Mouse (Mus musculus): ENCODE measurements around the gene Sorbs1. TPM values are rescaled to one million over a fixed set of nuclear protein-coding genes. Genes with fewer than 3 reads are reported as not detected.

The Sorbs1 gene
- polyA plus RNA-seq, 1 experiment from 2014 or later = 84.6 TPM

DNA sequence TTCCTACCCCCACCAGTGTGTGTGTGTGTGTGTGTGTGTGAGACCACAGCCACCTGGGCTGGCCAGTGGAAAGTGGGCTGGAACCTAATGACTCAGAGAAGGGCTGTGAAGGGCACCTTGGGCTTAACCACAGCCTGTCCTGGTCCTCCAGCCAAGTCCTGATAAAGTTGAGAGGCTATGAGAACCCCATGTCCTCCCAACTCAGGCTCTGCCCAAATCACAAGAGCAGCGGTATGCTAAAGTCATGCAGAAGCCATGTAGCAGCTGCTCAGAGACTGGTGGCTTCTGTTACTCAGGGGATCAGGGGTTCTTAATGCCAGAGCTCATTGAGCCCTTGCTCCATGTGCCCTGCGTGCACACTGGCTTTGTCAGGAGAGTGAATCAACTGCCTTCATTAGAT, 145.1 kb downstream of the Sorbs1 start:
- Histone ChIP-seq H3K27me3 (ENCODE audit: control insufficient read depth, insufficient read depth, low read depth, low read length) (no peaks in the 10 kb centered on the region), H3K9me3 (replicated peaks; ENCODE audit: control insufficient read depth, low read length, poor library complexity, severe bottlenecking) (no peaks in the 10 kb centered on the region), H3K9ac (ENCODE audit: low read depth, low read length) (no peak overlapping the region), H3K4me2 (ENCODE audit: low read length) (no peak overlapping the region), H3K36me3 (ENCODE audit: control insufficient read depth, insufficient read depth, low read length) (peaks cover 20% of the 10 kb centered on the region), H3K4me3 (ENCODE audit: low read depth, low read length) (no peak overlapping the region), H3K4me1 (ENCODE audit: control insufficient read depth, insufficient read depth, low read length) (peaks cover 4% of the 10 kb centered on the region; the same call in 1 of the 2 replicates), H3K27ac (ENCODE audit: low read length) (no peak overlapping the region)
- 94% methylated on average over 2 of the region's 2 CpGs for WGBS
- ATAC-seq = no peak

GRCm38 (mm10) chr19:40366163-40366941, 147.2 kb downstream of the Sorbs1 start:
- WGBS = 23% methylated on average over 11 of the region's 11 CpGs
- no peak overlapping the region for H3K27ac ChIP-seq (ENCODE audit: low read length)
- no peak overlapping the region for H3K4me3 ChIP-seq (ENCODE audit: low read depth, low read length)
- ATAC-seq = 0 out of 2 replicates have a peak, but pooled peaks have one; percentile 17
- no peaks in the 10 kb centered on the region for H3K9me3 ChIP-seq (replicated peaks; ENCODE audit: control insufficient read depth, low read length, poor library complexity, severe bottlenecking)
- H3K36me3 ChIP-seq (ENCODE audit: control insufficient read depth, insufficient read depth, low read length) = peaks cover 27% of the 10 kb centered on the region
- H3K9ac ChIP-seq (ENCODE audit: low read depth, low read length) = no peak overlapping the region
- no peak overlapping the region for H3K4me2 ChIP-seq (ENCODE audit: low read length)
- H3K4me1 ChIP-seq (ENCODE audit: control insufficient read depth, insufficient read depth, low read length) = peaks cover 4% of the 10 kb centered on the region; the same call in 1 of the 2 replicates
- H3K27me3 ChIP-seq (ENCODE audit: control insufficient read depth, insufficient read depth, low read depth, low read length) = no peaks in the 10 kb centered on the region

DNA sequence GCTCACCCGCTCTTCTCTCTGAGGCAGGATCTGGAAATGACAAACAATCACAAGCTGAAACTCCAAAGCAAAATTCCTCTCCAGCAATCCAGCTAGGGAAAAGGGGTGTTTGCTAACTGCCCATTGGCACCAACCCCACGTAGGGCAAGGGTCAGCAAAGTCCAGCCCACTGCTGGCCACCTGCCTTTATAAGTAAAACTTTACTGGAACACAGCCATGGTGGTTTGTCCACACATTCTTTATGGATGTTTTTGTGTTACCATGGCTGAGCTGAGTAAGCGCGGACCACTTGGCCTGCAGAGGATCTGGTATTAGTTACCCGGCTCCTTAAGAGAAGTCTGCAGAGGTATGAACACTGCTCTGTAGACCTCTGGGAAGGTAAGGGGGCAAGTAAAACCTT, 148.4 kb downstream of the Sorbs1 start:
- H3K27me3 ChIP-seq (ENCODE audit: control insufficient read depth, insufficient read depth, low read depth, low read length) = no peaks in the 10 kb centered on the region
- H3K4me1 ChIP-seq (ENCODE audit: control insufficient read depth, insufficient read depth, low read length) = peaks cover 4% of the 10 kb centered on the region; the same call in 1 of the 2 replicates
- no peak overlapping the region for H3K9ac ChIP-seq (ENCODE audit: low read depth, low read length)
- WGBS = 71% methylated on average over 5 of the region's 5 CpGs
- no peak for ATAC-seq
- H3K36me3 ChIP-seq (ENCODE audit: control insufficient read depth, insufficient read depth, low read length) = peaks cover 27% of the 10 kb centered on the region
- no peak overlapping the region for H3K4me2 ChIP-seq (ENCODE audit: low read length)
- H3K9me3 ChIP-seq (replicated peaks; ENCODE audit: control insufficient read depth, low read length, poor library complexity, severe bottlenecking) = no peaks in the 10 kb centered on the region
- no peak overlapping the region for H3K27ac ChIP-seq (ENCODE audit: low read length)
- no peak overlapping the region for H3K4me3 ChIP-seq (ENCODE audit: low read depth, low read length)

DNA sequence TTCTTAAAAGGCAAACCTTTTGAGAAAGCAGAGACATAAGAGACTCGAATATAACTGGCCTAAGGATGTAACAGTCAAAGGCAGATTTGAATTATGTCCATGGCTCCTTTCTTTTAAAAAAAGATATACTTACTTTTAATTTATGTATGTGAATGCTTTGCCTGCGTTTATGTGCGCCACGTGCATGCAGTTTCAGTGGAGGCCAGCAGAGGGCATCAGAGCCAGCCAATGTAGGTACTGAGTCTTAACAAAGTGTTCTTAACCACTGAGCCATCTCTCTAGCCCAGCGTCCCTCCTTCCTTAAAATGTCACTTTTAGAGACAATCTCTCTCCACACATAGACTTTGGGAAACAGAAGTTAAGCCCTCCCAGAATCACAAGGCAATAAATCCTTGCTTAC, 150.1 kb downstream of the Sorbs1 start:
- H3K36me3 ChIP-seq (ENCODE audit: control insufficient read depth, insufficient read depth, low read length) = peaks cover 24% of the 10 kb centered on the region
- H3K4me1 ChIP-seq (ENCODE audit: control insufficient read depth, insufficient read depth, low read length) = peaks cover 4% of the 10 kb centered on the region; the same call in 1 of the 2 replicates
- 98% methylated on average over 5 of the region's 5 CpGs for WGBS
- ATAC-seq = no peak
- no peak overlapping the region for H3K4me2 ChIP-seq (ENCODE audit: low read length)
- no peak overlapping the region for H3K27ac ChIP-seq (ENCODE audit: low read length)
- H3K27me3 ChIP-seq (ENCODE audit: control insufficient read depth, insufficient read depth, low read depth, low read length) = no peaks in the 10 kb centered on the region
- no peak overlapping the region for H3K4me3 ChIP-seq (ENCODE audit: low read depth, low read length)
- no peaks in the 10 kb centered on the region for H3K9me3 ChIP-seq (replicated peaks; ENCODE audit: control insufficient read depth, low read length, poor library complexity, severe bottlenecking)
- no peak overlapping the region for H3K9ac ChIP-seq (ENCODE audit: low read depth, low read length)

GRCm38 (mm10) chr19:40362203-40362865, 151.2 kb downstream of the Sorbs1 start:
- no peak for ATAC-seq
- H3K27ac ChIP-seq (ENCODE audit: low read length) = no peak overlapping the region
- H3K4me3 ChIP-seq (ENCODE audit: low read depth, low read length) = no peak overlapping the region
- peaks cover 24% of the 10 kb centered on the region for H3K36me3 ChIP-seq (ENCODE audit: control insufficient read depth, insufficient read depth, low read length)
- no peak overlapping the region for H3K9ac ChIP-seq (ENCODE audit: low read depth, low read length)
- WGBS = 67% methylated on average over 12 of the region's 12 CpGs
- peaks cover 4% of the 10 kb centered on the region; the same call in 1 of the 2 replicates for H3K4me1 ChIP-seq (ENCODE audit: control insufficient read depth, insufficient read depth, low read length)
- no peaks in the 10 kb centered on the region for H3K27me3 ChIP-seq (ENCODE audit: control insufficient read depth, insufficient read depth, low read depth, low read length)
- no peaks in the 10 kb centered on the region for H3K9me3 ChIP-seq (replicated peaks; ENCODE audit: control insufficient read depth, low read length, poor library complexity, severe bottlenecking)
- no peak overlapping the region for H3K4me2 ChIP-seq (ENCODE audit: low read length)

- ATAC-seq = no peak
- no peaks in the 10 kb centered on the region for H3K27me3 ChIP-seq (ENCODE audit: control insufficient read depth, insufficient read depth, low read depth, low read length)
- no peak overlapping the region for H3K4me2 ChIP-seq (ENCODE audit: low read length)
- H3K36me3 ChIP-seq (ENCODE audit: control insufficient read depth, insufficient read depth, low read length) = peaks cover 23% of the 10 kb centered on the region
- WGBS = 90% methylated on average over 5 of the region's 5 CpGs
- H3K27ac ChIP-seq (ENCODE audit: low read length) = no peak overlapping the region
- H3K4me1 ChIP-seq (ENCODE audit: control insufficient read depth, insufficient read depth, low read length) = no peaks in the 10 kb centered on the region
- no peak overlapping the region for H3K4me3 ChIP-seq (ENCODE audit: low read depth, low read length)
- H3K9ac ChIP-seq (ENCODE audit: low read depth, low read length) = no peak overlapping the region
- H3K9me3 ChIP-seq (replicated peaks; ENCODE audit: control insufficient read depth, low read length, poor library complexity, severe bottlenecking) = no peaks in the 10 kb centered on the region
Observed at GRCm38 (mm10) chr19:40359712-40360394, 153.7 kb downstream of the Sorbs1 start.

DNA sequence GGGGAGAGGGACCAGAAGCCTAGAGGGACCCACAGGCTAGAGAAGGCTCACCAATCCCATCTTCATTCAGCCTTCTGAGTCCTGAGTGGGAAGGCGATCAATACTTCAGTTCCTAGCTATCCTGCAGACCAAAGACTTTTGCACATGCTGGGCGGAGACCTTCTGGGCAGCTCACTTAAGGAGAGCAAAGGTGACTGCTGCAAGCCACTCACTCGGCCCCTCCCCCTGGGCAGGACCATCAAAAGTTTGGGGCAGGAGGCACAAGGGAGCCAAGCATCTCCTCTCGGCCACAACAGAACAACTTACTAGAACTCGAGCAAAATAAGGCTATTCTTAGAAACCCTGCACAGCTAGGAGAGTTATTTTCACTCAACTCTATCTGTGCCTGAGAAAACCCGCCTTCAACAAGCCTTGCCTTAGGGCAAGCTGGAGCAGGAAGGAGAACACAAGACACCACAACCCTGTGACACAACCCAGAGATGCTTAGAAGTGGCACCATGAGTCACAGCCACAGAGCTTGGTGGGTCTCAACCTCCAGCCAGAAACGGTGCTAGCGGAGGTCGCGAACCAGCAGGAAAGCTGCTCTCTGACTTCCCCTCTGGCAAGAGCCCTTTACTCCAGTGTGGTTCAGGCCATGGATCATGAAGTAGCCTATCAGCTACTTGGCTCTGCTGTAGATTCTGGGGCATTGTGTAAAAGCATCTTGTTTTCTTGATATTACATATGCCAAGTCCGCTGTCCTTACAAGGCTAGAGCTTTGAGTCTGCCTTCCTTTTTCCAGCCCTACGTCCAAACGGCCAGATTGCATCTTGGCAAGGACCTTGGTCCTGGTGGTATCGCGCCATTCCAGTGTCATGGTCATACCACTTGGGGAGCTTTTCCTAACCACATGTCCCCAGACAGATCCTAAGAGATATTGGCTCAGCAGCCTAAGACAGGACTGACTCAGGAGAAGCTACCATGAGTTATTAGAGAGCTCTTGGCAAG, 156.8 kb downstream of the Sorbs1 start:
- Histone ChIP-seq H3K4me1 (ENCODE audit: control insufficient read depth, insufficient read depth, low read length) (no peaks in the 10 kb centered on the region), H3K9ac (ENCODE audit: low read depth, low read length) (no peak overlapping the region), H3K4me2 (ENCODE audit: low read length) (no peak overlapping the region), H3K27ac (ENCODE audit: low read length) (no peak overlapping the region), H3K9me3 (replicated peaks; ENCODE audit: control insufficient read depth, low read length, poor library complexity, severe bottlenecking) (no peaks in the 10 kb centered on the region), H3K27me3 (ENCODE audit: control insufficient read depth, insufficient read depth, low read depth, low read length) (no peaks in the 10 kb centered on the region), H3K4me3 (ENCODE audit: low read depth, low read length) (no peak overlapping the region), H3K36me3 (ENCODE audit: control insufficient read depth, insufficient read depth, low read length) (peaks cover 3% of the 10 kb centered on the region; the same call in 1 of the 2 replicates)
- ATAC-seq = no peak
- 85% methylated on average over 15 of the region's 15 CpGs for WGBS

GRCm38 (mm10) chr19:40355075-40355474, 158.5 kb downstream of the Sorbs1 start:
- Histone ChIP-seq H3K4me2 (ENCODE audit: low read length) (no peak overlapping the region), H3K9me3 (replicated peaks; ENCODE audit: control insufficient read depth, low read length, poor library complexity, severe bottlenecking) (no peaks in the 10 kb centered on the region), H3K9ac (ENCODE audit: low read depth, low read length) (no peak overlapping the region), H3K36me3 (ENCODE audit: control insufficient read depth, insufficient read depth, low read length) (peaks cover 5% of the 10 kb centered on the region; the same call in 1 of the 2 replicates), H3K27ac (ENCODE audit: low read length) (no peak overlapping the region), H3K27me3 (ENCODE audit: control insufficient read depth, insufficient read depth, low read depth, low read length) (no peaks in the 10 kb centered on the region), H3K4me3 (ENCODE audit: low read depth, low read length) (no peak overlapping the region), H3K4me1 (ENCODE audit: control insufficient read depth, insufficient read depth, low read length) (no peaks in the 10 kb centered on the region)
- no peak for ATAC-seq
- 94% methylated on average over 3 of the region's 3 CpGs for WGBS

Measured in midbrain, embryonic 16.5 days (tissue).